Mouse (Mus musculus) spleen, postnatal 4 days (tissue): Measurements from ENCODE around the gene Creb5.

Experiments used
- DNase-seq, 2 experiments: peaks; one replicate each; pipeline ENCODE4 v3.0.0; 2022; ENCODE audit warnings: low spot score in 2 of 2

Gene Creb5

GRCm38 (mm10) chr6:53287038-53287561 lies at the start of gene Creb5:
Gene Creb5 (plus strand): TSS chr6:53287270.
- peak; percentile 34 to 67 for DNase-seq

GRCm38 (mm10) chr6:53259841-53260240 lies 27.2 kb upstream of the Creb5 start:
- no peak for DNase-seq

- no peak for DNase-seq
These were observed 24.7 kb upstream of the Creb5 start for GRCm38 (mm10) chr6:53262401-53262800.

- DNase-seq = no peak
These were observed 20.0 kb upstream of the Creb5 start for GRCm38 (mm10) chr6:53267036-53267435.

- no peak for DNase-seq
These were observed 19.2 kb upstream of the Creb5 start for GRCm38 (mm10) chr6:53267732-53268505.

GRCm38 (mm10) chr6:53271216-53271615 lies 15.9 kb upstream of the Creb5 start:
- DNase-seq = no peak

- no peak for DNase-seq
These were observed 15.4 kb upstream of the Creb5 start for GRCm38 (mm10) chr6:53271636-53272035.

GRCm38 (mm10) chr6:53286389-53287037 lies 557 bp upstream of the Creb5 start:
- DNase-seq = no peak

- peak in 1 of 2 experiments; percentile 64 for DNase-seq
These were observed 702 bp downstream of the Creb5 start for GRCm38 (mm10) chr6:53287562-53288381.

- no peak for DNase-seq
These were observed 1.8 kb downstream of the Creb5 start for GRCm38 (mm10) chr6:53288584-53289558.

- no peak for DNase-seq
These were observed 2.6 kb downstream of the Creb5 start for GRCm38 (mm10) chr6:53289659-53290058.

- DNase-seq = no peak
These were observed 3.3 kb downstream of the Creb5 start for GRCm38 (mm10) chr6:53290215-53290990.

- no peak for DNase-seq
These were observed 5.9 kb downstream of the Creb5 start for GRCm38 (mm10) chr6:53292931-53293330.

GRCm38 (mm10) chr6:53297851-53298250 lies 10.8 kb downstream of the Creb5 start:
- DNase-seq = no peak

- no peak for DNase-seq
These were observed 17.1 kb downstream of the Creb5 start for GRCm38 (mm10) chr6:53304201-53304600.

GRCm38 (mm10) chr6:53306156-53306555 lies 19.1 kb downstream of the Creb5 start:
- DNase-seq = no peak

GRCm38 (mm10) chr6:53306710-53307109 lies 19.6 kb downstream of the Creb5 start:
- no peak for DNase-seq

- no peak for DNase-seq
These were observed 21.6 kb downstream of the Creb5 start for GRCm38 (mm10) chr6:53308684-53309083.

GRCm38 (mm10) chr6:53313604-53314003 lies 26.5 kb downstream of the Creb5 start:
- no peak for DNase-seq

- no peak for DNase-seq
These were observed 27.1 kb downstream of the Creb5 start for GRCm38 (mm10) chr6:53314126-53314525.
